Mouse (Mus musculus): ENCODE measurements at regions not wholly inside any gene's neighbourhood (a gene's known extent, or its start where the extent isn't known, plus 50 kb on each side); places are given as distances from the start of the nearest gene placed in this dataset.
A peak's percentile ranks its signal among the peaks of the same experiment; 100 is the strongest.

GRCm38 (mm10) chr1:185089196-185089595, 89.8 kb upstream of the Mark1 start:
- DNase-seq, result no peak

DNA sequence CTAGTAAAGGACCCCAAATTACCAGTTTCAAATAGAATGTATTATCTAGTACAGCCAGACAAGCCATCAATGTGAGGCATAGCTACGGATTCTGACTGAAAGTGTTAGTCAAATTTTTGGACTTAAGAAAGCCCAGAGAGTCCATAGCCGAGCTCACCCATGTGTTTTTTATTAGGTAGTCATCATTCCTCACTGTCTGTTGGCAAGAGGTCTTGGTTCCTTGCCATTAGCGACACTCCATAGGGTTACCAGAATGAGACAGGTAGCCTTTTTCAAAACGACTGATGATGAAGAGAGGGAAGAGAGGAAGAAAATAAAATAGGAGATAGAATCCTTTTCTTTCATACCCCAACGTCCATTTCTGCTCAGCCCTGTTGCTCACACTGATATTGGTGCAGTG, 83.8 kb upstream of the Mark1 start:
- DNase-seq, result no peak

DNA sequence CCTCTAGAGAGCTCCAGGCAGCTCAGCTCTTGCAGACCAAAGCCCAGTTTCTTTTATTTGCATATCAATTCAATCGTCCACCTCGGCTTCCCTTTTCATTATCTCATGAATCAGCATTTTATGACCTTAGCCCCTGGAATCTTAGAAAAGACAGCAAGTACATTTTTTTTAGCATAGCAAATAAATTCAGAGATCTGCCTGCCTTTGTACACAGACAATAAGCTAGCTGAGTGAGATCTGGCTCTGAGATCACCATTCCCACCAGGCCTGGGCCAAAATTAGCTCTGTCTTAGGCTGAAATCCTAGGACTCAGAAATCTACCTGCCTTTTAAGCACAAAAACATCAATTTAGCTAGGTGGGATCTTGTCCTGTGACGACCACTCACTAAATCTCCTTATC, 80.7 kb upstream of the Mark1 start:
- DNase-seq, result no peak

DNA sequence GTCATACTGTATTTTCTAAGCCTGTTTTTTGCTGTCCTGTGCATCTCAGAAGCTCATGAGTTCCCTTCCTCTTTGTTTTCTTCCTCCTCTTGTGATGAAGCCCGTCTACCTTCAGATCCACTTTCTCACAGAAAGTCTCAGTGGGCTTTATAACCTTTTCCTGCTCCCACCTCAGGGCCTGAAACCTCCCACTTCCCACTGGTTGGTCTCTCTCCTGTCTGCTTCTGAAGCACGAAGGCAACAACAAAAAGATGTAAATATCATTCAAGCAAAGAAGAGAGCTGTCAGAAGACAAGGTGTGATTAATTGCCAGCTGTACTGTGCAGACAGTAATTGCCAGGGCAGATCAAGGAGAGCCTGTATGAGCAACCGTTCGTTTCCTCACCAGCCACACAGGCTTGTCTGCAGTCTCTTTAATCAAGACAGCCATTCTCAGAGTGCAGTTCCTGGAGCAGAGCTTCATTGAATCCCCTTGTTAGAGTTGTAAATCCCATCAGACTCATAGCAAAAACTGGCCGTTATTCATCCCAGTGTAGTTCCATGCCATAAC, 80.0 kb upstream of the Mark1 start:
- no peak for DNase-seq

- DNase-seq, result no peak
Measured at GRCm38 (mm10) chr1:185074001-185074400, 74.6 kb upstream of the Mark1 start.

- no peak for DNase-seq
Measured at GRCm38 (mm10) chr1:185072766-185073165, 73.4 kb upstream of the Mark1 start.

DNA sequence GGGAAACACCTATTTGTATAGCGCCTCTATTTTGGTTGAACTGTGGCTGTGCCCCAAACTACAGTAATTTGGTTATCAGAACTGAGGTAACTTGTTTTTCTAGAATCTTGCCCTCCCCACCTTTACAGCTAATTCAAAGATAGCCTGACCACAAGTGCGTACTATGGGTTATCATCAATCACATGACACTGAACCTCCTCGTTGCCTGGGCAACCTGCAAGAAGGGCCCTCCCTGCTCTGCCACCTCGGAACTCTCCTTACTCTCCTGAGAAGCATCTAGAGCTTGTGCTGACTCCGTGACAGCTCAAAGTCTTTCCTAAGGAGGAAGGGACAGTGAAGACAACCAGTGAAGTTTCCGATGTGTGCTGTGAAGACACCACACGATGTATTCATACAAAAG, 72.2 kb upstream of the Mark1 start:
- no peak for DNase-seq

- DNase-seq, result no peak
Measured at GRCm38 (mm10) chr1:185070853-185071149, 71.4 kb upstream of the Mark1 start.

DNA sequence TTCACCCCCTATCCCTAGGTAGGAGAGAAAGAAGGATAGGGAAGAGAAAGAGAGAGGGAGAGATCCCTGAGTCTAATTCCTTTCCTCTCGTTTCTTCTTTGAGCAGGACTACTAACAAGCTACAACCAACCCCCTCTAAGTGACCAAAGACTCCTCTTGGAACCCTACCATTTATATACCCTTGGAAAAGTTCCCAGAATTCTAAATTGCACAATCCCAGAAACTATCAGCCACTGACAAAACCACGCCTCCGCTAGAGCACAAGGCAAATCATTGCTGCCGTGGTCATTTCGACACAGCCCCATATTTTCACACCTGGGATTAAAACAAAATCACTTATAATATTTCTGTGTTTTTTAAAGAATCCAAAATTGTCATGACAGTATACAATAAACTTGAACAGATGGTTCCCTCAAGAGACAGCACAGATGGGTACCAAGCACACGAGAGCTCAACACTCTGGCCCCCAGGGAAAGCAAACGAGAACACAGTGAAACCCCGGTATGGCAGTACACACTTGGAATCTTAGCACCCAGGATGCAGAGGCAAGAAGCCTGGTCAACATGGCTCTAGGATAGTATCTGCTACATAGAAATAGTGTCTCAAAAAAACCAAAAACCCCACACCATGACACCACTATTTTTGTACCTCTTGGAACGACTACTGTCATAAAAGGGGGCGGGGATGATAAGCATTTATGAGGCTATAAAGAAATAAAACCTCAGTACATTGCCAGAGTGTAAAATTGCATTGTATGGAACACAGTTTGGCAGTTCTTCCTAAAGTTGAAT, 70.9 kb upstream of the Mark1 start:
- no peak for DNase-seq

DNA sequence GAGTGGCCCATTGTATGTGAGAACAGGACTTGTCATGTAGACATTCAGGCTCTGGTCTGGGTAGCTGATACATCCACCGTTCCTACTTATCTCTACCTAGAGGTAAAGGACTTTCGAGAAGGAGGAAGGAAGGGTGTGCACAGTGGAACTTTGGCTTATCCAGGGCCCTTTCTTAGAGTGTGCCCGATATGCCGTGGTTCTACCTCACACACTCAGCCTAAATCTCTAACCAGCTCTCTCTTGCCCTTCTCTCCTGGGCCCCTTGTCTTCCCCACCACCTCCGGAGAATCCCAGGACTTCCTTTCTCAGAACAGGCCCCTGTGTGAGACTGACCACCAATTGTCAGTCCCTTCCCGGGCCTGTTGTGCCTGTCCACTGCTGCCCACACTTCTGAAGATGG, 68.8 kb upstream of the Mark1 start:
- DNase-seq, result no peak

GRCm38 (mm10) chr1:185067661-185068060, 68.3 kb upstream of the Mark1 start:
- DNase-seq, result no peak

DNA sequence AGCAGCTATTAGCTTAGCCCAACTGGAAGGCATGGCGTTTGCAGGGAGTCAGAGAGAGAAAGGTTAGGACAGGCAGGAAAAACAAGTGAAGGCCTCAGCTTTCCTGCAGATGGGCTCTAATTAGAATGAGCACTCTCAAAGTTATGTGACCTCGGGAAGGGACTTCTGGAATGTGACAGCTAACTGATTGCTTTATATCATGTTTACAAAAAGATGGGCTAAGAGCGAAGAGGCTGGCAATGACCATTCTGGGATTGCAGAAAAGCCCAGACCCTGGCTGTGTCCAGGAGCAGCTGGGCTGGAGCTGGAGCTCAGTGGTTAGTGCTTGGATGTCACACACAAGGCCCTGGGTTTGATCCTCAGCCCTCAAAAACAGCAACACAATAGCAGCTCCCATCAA, 65.7 kb upstream of the Mark1 start:
- DNase-seq, result no peak

DNA sequence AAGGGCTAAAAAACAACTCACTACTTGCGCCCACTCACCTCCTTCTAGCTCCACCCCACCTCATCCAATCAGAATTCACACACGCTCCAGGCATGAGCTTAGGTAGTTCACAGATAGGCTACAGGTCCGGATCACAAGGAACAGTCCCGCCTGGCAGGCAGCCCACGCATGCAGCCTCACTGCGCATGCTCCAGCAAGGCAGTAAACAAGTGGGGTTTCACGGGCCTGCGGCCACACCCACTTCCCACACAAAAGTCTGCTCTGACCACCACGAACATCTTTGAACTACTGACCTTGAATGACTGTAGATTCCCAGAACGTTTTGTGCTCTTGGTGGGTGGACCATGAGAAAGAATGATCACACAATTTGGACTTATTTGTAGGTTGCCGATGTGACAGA, 62.7 kb upstream of the Mark1 start:
- no peak for DNase-seq

DNA sequence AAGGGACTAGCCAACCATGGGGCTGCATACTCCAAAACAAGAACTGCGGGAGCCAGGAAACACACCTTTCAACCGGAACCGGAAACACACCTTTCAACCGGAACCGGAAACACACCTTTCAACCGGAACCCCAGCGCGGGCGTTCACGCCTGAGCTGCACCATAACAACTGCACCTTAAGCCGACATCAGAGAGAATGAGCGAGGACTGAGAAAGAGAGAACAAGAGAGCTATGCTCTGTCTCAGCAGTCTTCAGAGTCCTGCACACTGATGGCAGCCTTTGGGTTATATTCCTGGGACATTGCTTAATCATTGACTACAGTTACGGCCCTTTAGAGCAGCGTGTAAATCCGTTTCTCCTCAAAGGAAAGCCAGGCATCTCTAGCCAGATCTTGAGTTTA, 58.1 kb upstream of the Mark1 start:
- DNase-seq, result peak; percentile 22 to 62

DNA sequence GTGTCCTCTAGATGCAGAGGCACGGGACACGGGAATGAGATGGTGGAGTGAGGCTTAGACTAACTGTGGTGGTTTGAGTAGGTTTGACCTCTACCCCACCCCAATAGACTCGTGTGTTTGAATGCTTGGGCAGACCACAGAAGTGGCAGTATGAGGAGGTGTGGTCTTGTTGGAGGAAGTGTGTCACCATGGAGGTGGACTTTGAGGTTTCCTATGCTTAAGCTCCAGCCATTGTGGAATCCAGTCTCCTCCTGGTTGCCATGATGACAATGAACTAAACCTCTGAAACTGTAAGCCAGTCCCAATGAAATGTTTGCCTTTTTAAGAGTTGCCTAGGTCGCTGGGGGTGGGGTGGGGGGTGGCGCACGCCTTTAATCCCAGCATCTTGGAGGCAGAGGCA, 53.3 kb upstream of the Mark1 start:
- DNase-seq, result no peak

DNA sequence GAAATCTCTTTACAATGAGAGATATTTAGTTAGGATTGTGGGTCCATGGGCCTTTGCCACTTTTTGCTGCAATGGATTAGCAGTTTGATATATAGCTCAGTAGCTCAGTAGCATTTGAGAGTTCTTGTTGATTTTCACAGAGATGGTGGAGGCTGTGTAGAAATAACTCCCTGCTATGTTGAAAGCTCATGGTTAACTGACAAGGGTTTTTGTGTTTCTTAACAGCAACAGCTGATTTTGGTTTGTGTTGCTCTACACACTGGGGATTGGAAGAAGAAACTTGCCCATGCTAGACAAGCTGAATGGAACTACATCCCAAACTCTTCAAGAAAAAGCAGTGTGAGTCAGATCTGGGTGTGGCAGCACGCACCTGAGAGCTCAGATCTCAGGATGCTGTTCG, 50.6 kb upstream of the Mark1 start:
- no peak for DNase-seq
